Mouse (Mus musculus) kidney, adult 18-20 months (tissue): Measurements from ENCODE around the gene Acad11.

ENCODE experiments used
- DNase-seq: peaks from one replicate; pipeline ENCODE4 v3.0.0; 2021

Gene Acad11

DNA sequence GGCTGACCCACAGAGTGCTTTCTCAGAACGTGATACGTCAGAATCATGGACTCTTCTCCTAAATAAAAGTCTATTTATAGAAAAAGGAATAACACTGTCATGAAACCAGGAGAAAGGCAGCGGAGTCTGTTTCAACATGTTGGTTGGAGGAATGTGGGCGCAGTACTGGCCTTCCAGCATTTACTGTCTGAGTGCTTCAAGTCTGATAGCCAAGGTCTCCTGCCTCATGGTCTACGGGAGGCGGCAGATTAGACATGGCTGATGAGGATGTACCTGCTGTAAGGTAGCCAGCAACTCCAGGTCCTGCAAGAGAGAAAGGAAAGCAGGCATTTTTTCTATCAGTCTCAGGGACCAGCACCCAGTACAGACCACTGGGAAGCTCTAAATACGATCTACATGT, 88.9 kb downstream of the Acad11 start:
- no peak for DNase-seq

DNA sequence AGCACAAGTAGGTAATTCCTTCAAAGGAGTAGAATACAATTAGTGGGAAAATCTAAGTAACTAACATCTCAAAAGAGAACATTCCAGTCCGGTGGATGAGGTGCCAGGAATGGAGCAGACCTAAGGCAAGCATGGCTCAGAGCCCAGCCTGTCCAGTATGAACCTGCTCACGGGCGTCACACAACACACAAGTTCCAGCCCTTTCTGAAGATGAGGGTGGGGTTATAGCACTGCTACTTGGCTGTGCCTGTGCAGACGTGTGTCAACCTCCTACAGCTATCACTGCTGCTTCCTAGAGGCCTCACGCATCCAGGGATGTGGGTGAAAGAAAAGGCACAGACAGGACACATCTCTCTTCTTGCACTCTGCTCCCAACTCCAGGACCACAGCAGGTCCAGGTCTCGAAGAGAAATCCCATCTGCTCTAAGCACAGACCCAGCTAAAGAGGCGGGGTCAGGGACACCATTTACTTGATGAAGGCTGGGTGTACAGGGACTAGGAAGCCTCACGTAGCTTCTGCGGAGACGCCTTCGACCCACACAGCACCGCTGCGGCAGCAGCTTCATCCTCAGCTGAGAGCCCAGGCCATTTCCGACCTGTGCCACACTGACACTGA, 92.0 kb downstream of the Acad11 start:
- peak; percentile 17 for DNase-seq

DNA sequence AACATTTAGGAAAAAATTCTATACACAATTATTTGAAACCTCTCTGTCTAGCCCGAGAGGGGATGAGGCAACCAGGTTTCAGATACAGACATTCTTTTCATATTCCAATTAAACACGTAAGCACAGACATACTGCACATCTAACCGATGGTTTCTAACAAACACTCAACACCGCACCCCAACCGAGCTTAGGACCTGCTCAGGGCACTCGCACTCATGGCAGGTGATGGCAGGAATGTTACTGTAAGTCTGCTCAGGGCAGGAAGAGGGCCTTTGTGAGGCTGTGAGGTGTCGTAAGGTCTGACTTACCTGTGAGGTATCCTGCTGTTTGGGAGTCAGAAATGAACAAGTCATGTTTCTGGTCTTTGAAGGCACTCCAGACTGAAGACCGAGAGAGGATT, 93.3 kb downstream of the Acad11 start:
- no peak for DNase-seq

DNA sequence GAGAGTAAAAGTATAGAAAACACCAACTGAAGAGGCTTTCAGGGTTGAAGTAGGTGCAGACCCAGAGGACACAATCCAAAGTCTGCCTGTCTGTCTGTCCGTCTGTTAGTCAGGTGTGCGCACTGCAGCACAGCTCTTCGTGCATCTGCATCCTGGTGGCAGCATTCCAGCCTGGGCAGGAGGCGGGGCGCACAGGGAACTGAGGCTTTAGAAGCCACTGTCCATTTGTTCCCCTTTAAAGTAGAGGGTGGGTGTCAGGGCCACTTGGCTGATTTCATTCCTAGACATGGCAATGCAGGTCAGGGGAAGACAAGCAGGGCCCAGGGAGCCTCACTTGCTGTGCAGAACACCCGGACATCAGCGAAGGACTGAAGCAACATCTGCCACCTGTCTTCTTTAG, 94.1 kb downstream of the Acad11 start:
- no peak for DNase-seq

DNA sequence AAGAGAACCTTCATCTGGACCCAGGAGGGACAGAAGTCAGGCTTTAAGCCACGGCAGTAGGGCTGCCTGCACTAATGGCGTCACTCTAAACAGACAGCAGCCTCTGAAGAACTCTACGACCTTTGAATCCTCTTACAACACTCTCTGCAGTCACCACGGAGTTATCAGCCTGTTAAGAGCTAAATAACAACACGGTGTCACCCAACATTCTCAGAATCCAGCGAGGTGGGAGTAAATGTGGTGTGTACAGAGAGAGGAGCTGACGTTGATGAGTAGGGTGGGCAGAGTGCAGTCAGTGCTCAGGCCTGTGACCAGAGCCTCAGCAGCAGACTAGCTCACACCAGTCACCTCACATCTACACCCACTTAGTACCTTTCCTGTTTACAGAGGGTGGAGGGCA, 97.9 kb downstream of the Acad11 start:
- DNase-seq: no peak

DNA sequence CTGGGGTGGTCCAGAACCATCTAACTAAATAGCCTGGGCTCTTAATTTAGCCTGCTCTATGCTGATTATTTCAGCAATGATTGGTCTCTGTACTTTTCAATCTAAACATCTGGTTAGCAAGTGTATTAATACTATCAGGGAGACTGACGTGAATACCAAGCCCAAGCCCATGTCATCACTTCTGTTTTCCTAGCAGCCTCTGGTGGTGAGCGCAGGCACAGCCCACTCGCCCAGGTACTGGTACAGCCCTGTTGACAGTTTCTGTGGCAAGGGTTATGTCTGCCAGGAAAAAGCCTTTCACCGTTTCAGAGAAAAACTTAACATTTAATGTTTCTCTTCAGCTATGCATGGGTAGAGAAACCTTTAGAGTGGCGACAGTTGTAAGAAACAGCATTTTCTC, 101.0 kb downstream of the Acad11 start:
- no peak for DNase-seq

DNA sequence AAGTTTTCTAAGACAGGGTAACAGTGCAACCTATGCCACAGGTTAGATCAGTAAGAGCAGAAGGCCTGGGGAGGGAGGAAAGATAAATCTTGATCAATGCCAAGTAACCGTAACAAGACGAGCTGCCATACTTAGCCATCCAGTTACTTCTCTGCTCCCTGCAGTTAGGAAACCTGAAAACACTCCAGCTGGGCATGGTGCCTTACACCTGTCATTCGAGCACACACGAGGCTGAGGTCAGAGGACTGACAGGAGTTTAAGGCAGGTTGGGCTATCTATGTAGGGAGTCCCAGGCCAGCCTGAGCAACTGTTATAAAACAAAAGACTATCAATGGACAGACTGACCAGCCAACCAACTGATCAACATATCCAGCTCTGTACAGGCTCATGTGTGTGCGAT, 102.7 kb downstream of the Acad11 start:
- no peak for DNase-seq

DNA sequence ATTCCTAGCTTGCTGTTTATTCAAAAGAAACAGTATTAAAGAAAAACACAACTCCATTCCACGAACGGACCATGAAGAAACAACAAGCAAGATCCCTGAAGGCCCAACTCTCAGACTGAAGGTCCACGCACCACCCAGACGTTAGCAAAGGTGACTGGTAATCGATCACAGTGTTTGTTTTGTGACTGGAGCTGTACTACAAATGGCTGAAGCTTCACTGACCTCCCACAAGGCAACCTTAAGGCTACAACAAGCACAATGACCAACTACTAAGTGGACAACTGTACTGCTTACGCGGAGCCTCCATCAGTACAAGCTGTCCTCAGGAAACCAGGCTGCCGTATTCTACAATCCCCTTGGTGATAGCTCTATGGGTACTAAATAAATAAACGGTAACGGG, 106.8 kb downstream of the Acad11 start:
- no peak for DNase-seq

DNA sequence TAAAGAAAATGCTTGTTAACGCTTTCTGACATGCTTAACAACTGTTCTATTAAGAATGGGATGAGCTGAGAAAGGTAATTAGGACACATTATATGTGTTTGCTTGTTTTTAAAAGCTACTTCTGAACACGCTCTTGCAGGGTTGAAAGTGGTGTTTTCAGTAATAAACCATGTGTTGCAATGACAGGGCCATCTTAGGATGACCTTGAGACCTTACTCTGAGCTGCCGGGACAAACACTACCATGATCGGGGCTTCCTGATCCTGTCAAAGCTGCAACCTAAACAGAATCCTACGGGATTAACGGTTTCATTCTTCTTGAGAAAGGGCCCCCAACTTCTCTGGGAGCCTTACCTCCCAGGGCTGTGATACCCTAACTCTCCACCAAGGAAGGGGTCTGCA, 108.5 kb downstream of the Acad11 start:
- DNase-seq: no peak

DNA sequence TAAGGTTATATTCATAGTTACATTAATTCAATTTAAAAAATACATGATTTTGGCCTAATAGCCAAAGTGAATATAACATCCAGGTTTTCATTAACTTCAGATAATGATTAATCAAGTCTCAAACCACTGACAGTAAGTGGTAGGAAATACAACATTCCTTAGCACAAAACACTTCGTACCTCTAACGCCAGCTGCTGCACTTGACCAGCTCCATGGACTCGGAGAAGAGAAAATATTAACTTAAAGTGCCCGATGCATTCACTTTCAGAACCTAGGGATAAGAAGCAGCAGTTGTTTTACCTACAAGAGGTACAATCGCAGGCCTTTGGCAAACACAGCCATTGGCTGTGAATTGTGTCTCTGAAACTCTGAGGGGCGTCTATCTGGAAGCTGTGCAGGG, 109.2 kb downstream of the Acad11 start:
- peak; percentile 33 for DNase-seq
